Mouse (Mus musculus): ENCODE results near the gene Itgb4. TPM values are rescaled to one million over a fixed set of nuclear protein-coding genes. Genes with fewer than 3 reads are reported as not detected.

Gene Itgb4
- polyA plus RNA-seq, 1 experiment: 8.0 TPM

DNA sequence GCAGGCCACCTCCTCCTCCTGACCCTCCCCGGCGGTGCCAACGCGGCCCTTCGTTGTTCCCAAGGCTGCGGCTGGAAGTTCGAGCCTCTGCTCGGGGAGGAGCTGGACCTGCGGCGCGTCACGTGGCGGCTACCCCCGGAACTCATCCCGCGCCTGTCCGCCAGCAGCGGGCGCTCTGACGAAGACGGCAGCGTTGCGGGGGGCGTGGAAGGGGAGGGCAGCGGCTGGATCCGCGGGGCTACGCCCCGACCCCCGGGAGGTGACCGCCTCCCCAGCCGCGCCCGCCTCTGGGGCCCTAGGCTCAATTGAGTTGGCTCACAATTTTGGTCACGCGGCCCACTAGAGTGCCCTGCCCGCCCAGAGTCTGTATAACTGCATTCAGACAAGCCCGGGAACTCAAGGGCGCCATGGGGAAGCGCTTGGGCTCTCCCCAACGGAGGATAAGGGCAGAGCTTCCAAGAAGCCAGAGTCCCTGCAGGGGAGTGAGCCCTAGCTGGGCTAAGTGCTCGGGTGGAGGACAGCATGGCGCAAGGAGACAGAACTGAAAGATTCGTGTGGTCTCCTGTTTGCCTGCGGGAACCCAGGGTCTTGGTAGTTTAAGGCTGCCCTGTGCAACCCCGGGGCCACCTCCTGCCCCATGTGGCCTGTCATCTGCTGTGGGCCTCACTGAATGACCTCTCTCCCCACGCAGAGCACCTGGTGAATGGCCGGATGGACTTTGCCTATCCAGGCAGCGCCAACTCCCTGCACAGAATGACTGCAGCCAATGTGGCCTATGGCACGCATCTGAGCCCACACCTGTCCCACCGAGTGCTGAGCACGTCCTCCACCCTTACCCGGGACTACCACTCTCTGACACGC lies 30.6 kb downstream of the Itgb4 start:
- Histone ChIP-seq H3K4me1 (ENCODE audit: control insufficient read depth, insufficient read depth, low read length) (no peaks in the 10 kb centered on the region), H3K4me3 (ENCODE audit: insufficient read depth, low read length) (peak overlapping the region; percentile 29), H3K27ac (ENCODE audit: insufficient read depth, low read length) (no peak overlapping the region)
- no peak for TF ChIP-seq POLR2A (IDR thresholded peaks at IDR 0.05; ENCODE audit: extremely low read depth, insufficient read depth, low read length)
- TF ChIP-seq CTCF (IDR thresholded peaks at IDR 0.05; ENCODE audit: extremely low read depth, insufficient read depth, low read length): peak; percentile 27

DNA sequence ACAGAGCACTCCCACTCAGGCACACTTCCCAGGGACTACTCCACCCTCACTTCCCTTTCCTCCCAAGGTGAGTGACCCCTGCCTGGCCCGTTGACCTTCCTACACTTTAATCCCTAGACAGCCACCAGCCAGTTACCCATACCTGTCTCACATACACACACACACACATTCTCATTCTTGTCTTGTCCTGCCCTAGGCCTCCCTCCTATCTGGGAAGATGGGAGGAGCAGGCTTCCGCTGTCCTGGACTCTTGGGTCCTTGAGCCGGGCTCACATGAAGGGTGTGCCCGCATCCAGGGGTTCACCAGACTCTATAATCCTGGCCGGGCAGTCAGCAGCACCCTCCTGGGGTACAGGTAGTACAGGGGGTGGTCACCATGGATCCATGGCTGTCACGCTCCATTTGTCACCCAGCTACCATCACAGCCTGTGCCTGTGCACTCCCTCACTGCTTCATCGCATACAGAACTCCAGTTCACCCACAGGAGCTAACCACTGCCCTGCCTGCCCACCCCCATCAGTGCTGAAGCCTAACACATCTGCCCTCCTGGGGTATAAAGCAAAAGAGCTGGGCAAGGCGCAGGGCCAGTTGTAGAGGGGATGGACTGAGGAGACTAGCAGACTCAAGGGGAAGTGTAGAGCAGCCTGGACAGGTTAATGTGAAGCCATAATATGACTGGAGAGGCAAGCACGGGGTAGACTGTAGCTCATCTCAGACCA lies 31.4 kb downstream of the Itgb4 start:
- Histone ChIP-seq H3K27ac (ENCODE audit: insufficient read depth, low read length) (no peak overlapping the region), H3K4me1 (ENCODE audit: control insufficient read depth, insufficient read depth, low read length) (no peaks in the 10 kb centered on the region), H3K4me3 (ENCODE audit: insufficient read depth, low read length) (no peak overlapping the region; the same call in 1 of the 2 replicates)
- TF ChIP-seq CTCF (IDR thresholded peaks at IDR 0.05; ENCODE audit: extremely low read depth, insufficient read depth, low read length) (no peak), POLR2A (IDR thresholded peaks at IDR 0.05; ENCODE audit: extremely low read depth, insufficient read depth, low read length) (no peak)

DNA sequence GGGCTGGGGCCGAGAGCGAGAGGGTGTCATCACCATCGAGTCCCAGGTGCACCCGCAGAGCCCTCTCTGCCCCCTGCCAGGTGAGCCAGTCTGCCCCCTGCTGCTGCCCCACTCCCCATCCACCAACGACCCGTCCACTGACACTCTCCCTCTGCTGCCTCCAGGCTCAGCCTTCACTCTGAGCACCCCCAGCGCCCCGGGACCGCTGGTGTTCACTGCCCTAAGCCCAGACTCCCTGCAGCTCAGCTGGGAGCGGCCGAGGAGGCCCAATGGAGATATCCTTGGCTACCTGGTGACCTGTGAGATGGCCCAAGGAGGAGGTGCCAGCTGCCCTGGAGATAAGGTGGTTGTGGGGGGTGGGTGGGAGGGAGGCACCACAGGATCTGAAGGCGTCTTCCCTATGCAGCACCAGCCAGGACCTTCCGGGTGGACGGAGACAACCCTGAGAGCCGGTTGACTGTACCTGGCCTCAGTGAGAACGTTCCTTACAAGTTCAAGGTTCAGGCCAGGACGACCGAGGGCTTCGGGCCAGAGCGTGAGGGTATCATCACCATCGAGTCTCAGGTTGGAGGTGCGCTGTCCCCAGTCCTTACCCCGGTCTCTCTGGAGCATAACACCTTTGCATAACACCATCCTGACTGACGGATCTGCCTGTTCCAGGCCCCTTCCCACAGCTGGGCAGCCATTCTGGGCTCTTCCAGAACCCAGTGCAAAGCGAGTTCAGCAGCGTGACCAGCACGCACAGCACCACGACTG lies 32.8 kb downstream of the Itgb4 start:
- TF ChIP-seq CTCF (IDR thresholded peaks at IDR 0.05; ENCODE audit: extremely low read depth, insufficient read depth, low read length): no peak
- TF ChIP-seq POLR2A (IDR thresholded peaks at IDR 0.05; ENCODE audit: extremely low read depth, insufficient read depth, low read length): no peak
- Histone ChIP-seq H3K4me1 (ENCODE audit: control insufficient read depth, insufficient read depth, low read length) (no peaks in the 10 kb centered on the region), H3K4me3 (ENCODE audit: insufficient read depth, low read length) (no peak overlapping the region), H3K27ac (ENCODE audit: insufficient read depth, low read length) (no peak overlapping the region)

DNA sequence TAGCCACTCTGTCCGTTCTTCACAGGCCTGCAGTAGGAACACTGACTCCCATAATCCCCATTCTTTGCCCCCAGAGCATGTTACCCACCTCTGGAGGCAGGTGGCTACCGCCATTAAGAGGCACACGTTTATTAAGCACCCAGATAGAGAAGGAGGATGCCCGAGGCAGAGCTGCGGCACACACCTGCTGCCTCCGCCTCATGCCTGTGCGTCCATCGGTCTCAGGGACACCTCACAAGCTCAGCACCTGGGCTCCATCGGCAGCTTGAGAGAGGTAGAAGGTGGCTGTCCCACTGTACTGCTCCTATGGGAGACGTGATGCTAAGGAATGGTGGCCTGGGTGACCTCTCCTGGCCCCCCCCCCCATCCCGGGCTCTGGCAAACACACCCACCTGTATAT lies 33.9 kb downstream of the Itgb4 start:
- no peak for TF ChIP-seq POLR2A (IDR thresholded peaks at IDR 0.05; ENCODE audit: extremely low read depth, insufficient read depth, low read length)
- TF ChIP-seq CTCF (IDR thresholded peaks at IDR 0.05; ENCODE audit: extremely low read depth, insufficient read depth, low read length): no peak
- Histone ChIP-seq H3K4me1 (ENCODE audit: control insufficient read depth, insufficient read depth, low read length) (no peaks in the 10 kb centered on the region; the same call in 1 of the 2 replicates), H3K27ac (ENCODE audit: insufficient read depth, low read length) (no peak overlapping the region), H3K4me3 (ENCODE audit: insufficient read depth, low read length) (no peak overlapping the region)

DNA sequence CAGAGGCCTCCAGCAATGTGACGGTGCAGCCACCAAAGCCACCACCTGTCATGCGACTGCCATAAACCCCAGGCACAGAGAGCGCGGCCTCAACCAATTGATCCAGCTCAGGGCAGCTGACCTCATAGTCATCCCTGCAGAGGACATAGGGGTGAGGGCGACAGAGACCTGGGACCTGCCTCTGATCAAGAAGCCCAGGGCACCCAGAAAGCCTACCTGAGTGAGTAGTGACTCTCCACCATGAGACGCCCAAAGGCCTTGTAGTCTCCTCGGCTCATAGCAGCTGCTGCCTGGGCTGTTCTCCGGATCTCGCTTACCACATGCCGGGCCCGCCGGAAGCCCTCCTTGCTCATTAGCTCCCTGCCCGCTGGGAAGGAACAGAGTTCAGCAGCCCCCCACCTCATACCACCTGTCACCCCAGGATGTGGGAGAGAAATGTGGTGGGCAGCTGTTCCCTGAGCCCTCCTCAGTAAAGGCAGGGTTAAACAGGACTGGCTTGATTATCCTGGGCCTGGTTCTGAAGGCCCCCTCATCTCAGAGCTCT lies 34.4 kb downstream of the Itgb4 start:
- Histone ChIP-seq H3K4me3 (ENCODE audit: insufficient read depth, low read length) (no peak overlapping the region), H3K27ac (ENCODE audit: insufficient read depth, low read length) (no peak overlapping the region), H3K4me1 (ENCODE audit: control insufficient read depth, insufficient read depth, low read length) (no peaks in the 10 kb centered on the region; the same call in 1 of the 2 replicates)
- TF ChIP-seq CTCF (IDR thresholded peaks at IDR 0.05; ENCODE audit: extremely low read depth, insufficient read depth, low read length) (no peak), POLR2A (IDR thresholded peaks at IDR 0.05; ENCODE audit: extremely low read depth, insufficient read depth, low read length) (no peak)

DNA sequence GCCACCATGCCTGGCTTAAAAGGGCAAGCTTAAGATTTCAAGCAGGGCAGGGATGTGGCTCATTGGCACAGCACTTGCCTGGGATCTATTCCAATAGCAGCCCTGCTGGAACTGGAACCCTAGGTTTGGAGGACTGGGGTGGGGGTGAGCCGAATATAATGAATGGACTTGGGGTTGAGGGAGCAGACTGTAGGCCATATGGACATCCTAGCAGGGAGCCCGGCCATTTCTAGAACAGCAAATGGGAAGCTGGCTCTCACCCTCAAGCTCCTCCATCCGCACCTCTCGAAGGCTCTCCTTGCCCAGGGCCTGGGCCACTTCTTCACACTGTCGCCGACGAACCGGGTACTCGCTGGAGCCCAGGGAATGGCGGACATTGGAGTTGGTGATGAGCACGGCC lies 35.2 kb downstream of the Itgb4 start:
- Histone ChIP-seq H3K4me1 (ENCODE audit: control insufficient read depth, insufficient read depth, low read length) (no peaks in the 10 kb centered on the region; the same call in 1 of the 2 replicates), H3K4me3 (ENCODE audit: insufficient read depth, low read length) (no peak overlapping the region), H3K27ac (ENCODE audit: insufficient read depth, low read length) (no peak overlapping the region)
- TF ChIP-seq POLR2A (IDR thresholded peaks at IDR 0.05; ENCODE audit: extremely low read depth, insufficient read depth, low read length) (no peak), CTCF (IDR thresholded peaks at IDR 0.05; ENCODE audit: extremely low read depth, insufficient read depth, low read length) (no peak)

DNA sequence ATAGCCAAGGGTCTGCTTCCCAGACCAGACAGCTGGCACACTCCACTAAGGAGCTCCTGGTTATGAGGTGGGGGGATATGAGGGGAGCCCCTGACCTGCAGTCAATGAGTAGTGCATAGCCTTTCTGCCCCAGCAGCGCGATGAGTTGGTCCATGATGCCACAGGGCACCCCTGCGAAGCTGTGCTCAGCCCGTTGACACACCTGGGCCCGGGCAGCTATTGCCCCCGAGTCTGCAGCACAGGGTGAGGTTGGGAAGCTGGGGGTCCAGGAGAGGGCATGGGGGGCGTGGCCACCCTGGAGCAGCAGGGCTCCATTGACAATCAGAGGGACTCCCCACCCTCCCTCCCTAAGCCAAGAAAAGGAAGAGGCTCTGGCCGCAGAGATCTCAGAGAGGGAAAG lies 35.6 kb downstream of the Itgb4 start:
- H3K4me1 ChIP-seq (ENCODE audit: control insufficient read depth, insufficient read depth, low read length): no peaks in the 10 kb centered on the region; the same call in 1 of the 2 replicates
- no peak overlapping the region for H3K4me3 ChIP-seq (ENCODE audit: insufficient read depth, low read length)
- H3K27ac ChIP-seq (ENCODE audit: insufficient read depth, low read length): no peak overlapping the region
- TF ChIP-seq CTCF (IDR thresholded peaks at IDR 0.05; ENCODE audit: extremely low read depth, insufficient read depth, low read length): no peak
- TF ChIP-seq POLR2A (IDR thresholded peaks at IDR 0.05; ENCODE audit: extremely low read depth, insufficient read depth, low read length): no peak

DNA sequence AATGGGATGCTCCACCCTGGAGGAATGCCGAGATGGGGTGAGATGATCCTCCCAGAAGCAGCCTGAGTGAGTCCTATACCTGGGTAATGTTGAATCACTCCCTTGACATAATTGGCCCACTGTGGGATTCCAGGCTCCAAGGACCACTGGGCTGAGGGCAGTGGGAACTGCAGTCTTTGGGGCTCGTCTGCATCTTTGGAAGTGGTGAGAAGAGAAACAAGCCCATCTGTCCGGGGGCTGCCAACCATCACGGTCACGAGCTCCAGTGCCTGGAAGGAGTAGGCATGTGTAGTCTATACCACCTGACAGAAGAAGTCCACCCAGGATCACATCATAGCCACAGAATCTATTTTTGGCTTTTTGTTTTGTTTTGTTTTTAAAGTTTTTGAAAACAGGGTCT lies 36.4 kb downstream of the Itgb4 start:
- Histone ChIP-seq H3K27ac (ENCODE audit: insufficient read depth, low read length) (no peak overlapping the region), H3K4me3 (ENCODE audit: insufficient read depth, low read length) (no peak overlapping the region), H3K4me1 (ENCODE audit: control insufficient read depth, insufficient read depth, low read length) (no peaks in the 10 kb centered on the region; the same call in 1 of the 2 replicates)
- TF ChIP-seq POLR2A (IDR thresholded peaks at IDR 0.05; ENCODE audit: extremely low read depth, insufficient read depth, low read length): no peak
- no peak for TF ChIP-seq CTCF (IDR thresholded peaks at IDR 0.05; ENCODE audit: extremely low read depth, insufficient read depth, low read length)

All from cortical plate, adult 2 months (tissue).